In genomic region chr10:91362587-91362986, GRCm38 (mm10) we compare ENCODE assay signal across 16 mouse cellular contexts.
DNase-seq lines count a peak whose midpoint lies in the region; TF ChIP-seq lines count a peak whose summit lies in the region.
"Had no signal": no experiment of that assay in that cellular context is flagged by ENCODE, and none has a peak within 500 bp of the region (broad histone marks: within the 10 kb centered on the region; RNA-seq: fewer than 3 reads in every experiment).

No protein-coding gene starts in this region.

- peak; percentile 6 to 12 for DNase-seq in kidney, postnatal 4 days
- DNase-seq in kidney, adult 8-10 months: no peak
- peak; percentile 28 for DNase-seq in retina, embryonic 14.5 days (ENCODE audit: low spot score)
- DNase-seq in retina, postnatal 1 day: no peak
- peak; percentile 16 for DNase-seq in ES-CJ7 (ENCODE audit: low read depth, low spot score)
- DNase-seq in brain, embryonic 14.5 days (ENCODE audit: low read depth): no peak
- DNase-seq in cerebellum, adult 9-11 months: no peak
- DNase-seq: adrenal gland, adult 8-10 months; cerebellum, adult 18-20 months; gastrocnemius, postnatal 25 days; heart, postnatal 10 days; kidney, postnatal 25 days; left cerebral cortex, postnatal 4 days; lung, postnatal 14 days; right cerebral cortex, postnatal 14 days; thymus, postnatal 36 days had no signal

- peak; percentile 38; the same call in 1 of the 2 replicates for TF ChIP-seq CTCF in brain, embryonic 14.5 days (IDR thresholded peaks at IDR 0.05; ENCODE audit: borderline replicate concordance, extremely low read depth, insufficient read depth, insufficient read length)

- no peak for TF ChIP-seq POLR2A in brain, embryonic 14.5 days (IDR thresholded peaks at IDR 0.05; ENCODE audit: borderline replicate concordance, extremely low read depth, insufficient read depth, insufficient read length, poor library complexity, severe bottlenecking)

Comparison
In these comparisons a context has a peak if more than half of its experiments do, and no peak if none do; other contexts are left out.
1. DNase-seq: peak in kidney, postnatal 4 days (2 of 2), retina, embryonic 14.5 days (single experiment) and ES-CJ7 (single experiment); none in kidney, adult 8-10 months (0 of 2), retina, postnatal 1 day (single experiment), brain, embryonic 14.5 days (single experiment) and cerebellum, adult 9-11 months (single experiment).